13 mouse cellular contexts compared by ENCODE assay signal in genomic region chr14:76624626-76625378, GRCm38 (mm10).
DNase-seq lines count a peak whose midpoint lies in the region; ATAC-seq and TF ChIP-seq lines count a peak whose summit lies in the region.
"Had no signal": no experiment of that assay in that cellular context is flagged by ENCODE, and none has a peak within 500 bp of the region (broad histone marks: within the 10 kb centered on the region; RNA-seq: fewer than 3 reads in every experiment).

No protein-coding gene starts in this region.

- no peak overlapping the region for H3K4me2 ChIP-seq in forebrain, embryonic 13.5 days
- no peak overlapping the region for H3K4me2 ChIP-seq in forebrain, embryonic 15.5 days (replicated peaks)
- H3K4me2 ChIP-seq in neural tube, embryonic 14.5 days (ENCODE audit: low read depth, low read length) = no peak overlapping the region

- no peak for TF ChIP-seq CTCF in left cerebral cortex, adult 2 months (IDR thresholded peaks at IDR 0.05)

- intact Hi-C loops in left cerebral cortex, adult 2 months (cut with DNase I) = no loop called here
- intact Hi-C loops in left cerebral cortex, postnatal 14 days (cut with DNase I) = loop anchor here (5.0 to 10.0 kb wide), 2 partner anchors 68 to 250 kb away; partner anchors contain the start of gene Serp2

- no peaks in the 10 kb centered on the region for H3K36me3 ChIP-seq in forebrain, embryonic 13.5 days (ENCODE audit: poor library complexity, severe bottlenecking)
- H3K36me3 ChIP-seq in forebrain, embryonic 15.5 days = no peaks in the 10 kb centered on the region
- no peaks in the 10 kb centered on the region for H3K36me3 ChIP-seq in neural tube, embryonic 14.5 days (ENCODE audit: control insufficient read depth, insufficient read depth, low read length)

- no peaks in the 10 kb centered on the region for H3K9me3 ChIP-seq in forebrain, embryonic 13.5 days (replicated peaks)
- no peaks in the 10 kb centered on the region for H3K9me3 ChIP-seq in forebrain, embryonic 15.5 days
- no peaks in the 10 kb centered on the region for H3K9me3 ChIP-seq in neural tube, embryonic 14.5 days (ENCODE audit: control insufficient read depth, low read length)

- 0 out of 2 replicates have a peak overlapping the region, but pooled peaks have one; percentile 25 for H3K27ac ChIP-seq in forebrain, embryonic 13.5 days
- no peak overlapping the region for H3K27ac ChIP-seq in forebrain, embryonic 15.5 days (replicated peaks)
- peak overlapping the region; percentile 41; the same call in 1 of the 2 replicates for H3K27ac ChIP-seq in left cerebral cortex, adult 2 months
- H3K27ac ChIP-seq in neural tube, embryonic 14.5 days (ENCODE audit: low read depth, low read length) = peak overlapping the region; percentile 44; the same call in 1 of the 2 replicates

- no peak overlapping the region for H3K9ac ChIP-seq in forebrain, embryonic 13.5 days
- H3K9ac ChIP-seq in forebrain, embryonic 15.5 days (replicated peaks) = no peak overlapping the region
- no peak overlapping the region for H3K9ac ChIP-seq in neural tube, embryonic 14.5 days (replicated peaks; ENCODE audit: low read depth, low read length)

- 75% methylated on average over 7 of the region's 7 CpGs for WGBS in forebrain, embryonic 13.5 days
- WGBS in forebrain, embryonic 15.5 days = 74% methylated on average over 7 of the region's 7 CpGs
- 71% methylated on average over 7 of the region's 7 CpGs for WGBS in neural tube, embryonic 14.5 days

- ATAC-seq in forebrain, embryonic 13.5 days = no peak
- ATAC-seq in forebrain, embryonic 15.5 days (replicated peaks) = no peak
- ATAC-seq in neural tube, embryonic 14.5 days (ENCODE audit: low read depth) = no peak
- ATAC-seq: activated CD4-positive, CD25-positive, alpha-beta regulatory T cell, adult 4 months had no signal

- no peak overlapping the region for H3K4me3 ChIP-seq in forebrain, embryonic 13.5 days
- no peak overlapping the region for H3K4me3 ChIP-seq in forebrain, embryonic 15.5 days
- H3K4me3 ChIP-seq in left cerebral cortex, adult 2 months = no peak overlapping the region
- no peak overlapping the region for H3K4me3 ChIP-seq in neural tube, embryonic 14.5 days (ENCODE audit: low read depth, low read length)
- H3K4me3 ChIP-seq: megakaryocyte, embryonic 14.5 days had no signal

- H3K4me1 ChIP-seq in forebrain, embryonic 13.5 days = peaks cover 37% of the 10 kb centered on the region
- H3K4me1 ChIP-seq in forebrain, embryonic 15.5 days = peaks cover 48% of the 10 kb centered on the region
- peaks cover 28% of the 10 kb centered on the region; the same call in 1 of the 2 replicates for H3K4me1 ChIP-seq in neural tube, embryonic 14.5 days (ENCODE audit: control insufficient read depth, insufficient read depth, low read length)

- DNase-seq in left cerebral cortex, adult 2 months (ENCODE audit: extremely low spot score in 1 of 2, low spot score in 2 of 2) = no peak
- no peak for DNase-seq in left cerebral cortex, postnatal 14 days (ENCODE audit: low spot score in 2 of 2)
- peak; percentile 31 for DNase-seq in ZHBTc4 (ENCODE audit: low read depth, low spot score)
- no peak for DNase-seq in right cerebral cortex, adult 2 months (ENCODE audit: low spot score in 2 of 2)
- no peak for DNase-seq in left cerebral cortex, adult 11 months (ENCODE audit: low spot score)
- DNase-seq: cerebellum, adult 11 months; gastrocnemius, postnatal 25 days; kidney, postnatal 4 days had no signal

- H3K27me3 ChIP-seq in forebrain, embryonic 13.5 days = no peaks in the 10 kb centered on the region
- H3K27me3 ChIP-seq in forebrain, embryonic 15.5 days = no peaks in the 10 kb centered on the region
- H3K27me3 ChIP-seq in neural tube, embryonic 14.5 days (ENCODE audit: control insufficient read depth, insufficient read depth, low read length) = no peaks in the 10 kb centered on the region
